23 mouse cellular contexts compared by ENCODE assay signal in genomic region chr3:126732323-126732722, GRCm38 (mm10).
A peak's percentile ranks its signal among the peaks of the same experiment; 100 is the strongest.
DNase-seq lines count a peak whose midpoint lies in the region; ATAC-seq lines count a peak whose summit lies in the region.
"Had no signal": no experiment of that assay in that cellular context is flagged by ENCODE, and none has a peak within 500 bp of the region (broad histone marks: within the 10 kb centered on the region; RNA-seq: fewer than 3 reads in every experiment).

No protein-coding gene starts in this region.

- no peak overlapping the region for H3K4me3 ChIP-seq in hindbrain, embryonic 15.5 days
- no peak overlapping the region for H3K4me3 ChIP-seq in hindbrain, embryonic 10.5 days
- no peak overlapping the region for H3K4me3 ChIP-seq in limb, embryonic 11.5 days (ENCODE audit: low read depth, low read length)
- H3K4me3 ChIP-seq in limb, embryonic 10.5 days: no peak overlapping the region
- H3K4me3 ChIP-seq in midbrain, embryonic 11.5 days (ENCODE audit: low read depth, low read length): no peak overlapping the region
- H3K4me3 ChIP-seq in midbrain, embryonic 14.5 days (replicated peaks; ENCODE audit: low read depth, low read length): no peak overlapping the region
- H3K4me3 ChIP-seq: embryonic facial prominence, embryonic 13.5 days; embryonic facial prominence, embryonic 15.5 days; erythroblast, embryonic 14.5 days; forebrain, embryonic 10.5 days; forebrain, embryonic 12.5 days had no signal

- H3K9ac ChIP-seq in hindbrain, embryonic 15.5 days: no peak overlapping the region
- no peak overlapping the region for H3K9ac ChIP-seq in limb, embryonic 11.5 days (ENCODE audit: low read length)
- H3K9ac ChIP-seq in midbrain, embryonic 11.5 days (ENCODE audit: low read length): no peak overlapping the region
- H3K9ac ChIP-seq in midbrain, embryonic 14.5 days (replicated peaks; ENCODE audit: low read length): no peak overlapping the region
- H3K9ac ChIP-seq: embryonic facial prominence, embryonic 13.5 days; embryonic facial prominence, embryonic 15.5 days; forebrain, embryonic 12.5 days had no signal

- H3K9me3 ChIP-seq in hindbrain, embryonic 15.5 days: no peaks in the 10 kb centered on the region
- H3K9me3 ChIP-seq in hindbrain, embryonic 10.5 days: no peaks in the 10 kb centered on the region
- no peaks in the 10 kb centered on the region for H3K9me3 ChIP-seq in limb, embryonic 11.5 days (ENCODE audit: control insufficient read depth, low read length)
- H3K9me3 ChIP-seq in limb, embryonic 10.5 days (replicated peaks): no peaks in the 10 kb centered on the region
- H3K9me3 ChIP-seq in midbrain, embryonic 11.5 days (ENCODE audit: control insufficient read depth, low read length): no peaks in the 10 kb centered on the region
- no peaks in the 10 kb centered on the region for H3K9me3 ChIP-seq in midbrain, embryonic 14.5 days (ENCODE audit: control insufficient read depth, low read length)
- H3K9me3 ChIP-seq: embryonic facial prominence, embryonic 13.5 days; embryonic facial prominence, embryonic 15.5 days; forebrain, embryonic 10.5 days; forebrain, embryonic 12.5 days had no signal

- no peak overlapping the region for H3K4me2 ChIP-seq in hindbrain, embryonic 15.5 days
- no peak overlapping the region for H3K4me2 ChIP-seq in limb, embryonic 11.5 days (ENCODE audit: low read depth, severe bottlenecking)
- no peak overlapping the region for H3K4me2 ChIP-seq in midbrain, embryonic 11.5 days
- no peak overlapping the region for H3K4me2 ChIP-seq in midbrain, embryonic 14.5 days (ENCODE audit: low read length)
- H3K4me2 ChIP-seq: embryonic facial prominence, embryonic 13.5 days; embryonic facial prominence, embryonic 15.5 days; forebrain, embryonic 12.5 days had no signal

- no peaks in the 10 kb centered on the region for H3K27me3 ChIP-seq in hindbrain, embryonic 15.5 days
- H3K27me3 ChIP-seq in hindbrain, embryonic 10.5 days (ENCODE audit: insufficient read depth, poor library complexity, severe bottlenecking): no peaks in the 10 kb centered on the region
- no peaks in the 10 kb centered on the region for H3K27me3 ChIP-seq in limb, embryonic 11.5 days (ENCODE audit: control insufficient read depth, insufficient read depth, low read length)
- H3K27me3 ChIP-seq in limb, embryonic 10.5 days (ENCODE audit: low read depth, poor library complexity, severe bottlenecking): no peaks in the 10 kb centered on the region
- H3K27me3 ChIP-seq in midbrain, embryonic 11.5 days (ENCODE audit: control insufficient read depth, insufficient read depth, low read length): no peaks in the 10 kb centered on the region
- no peaks in the 10 kb centered on the region for H3K27me3 ChIP-seq in midbrain, embryonic 14.5 days (ENCODE audit: control insufficient read depth, insufficient read depth, low read length)
- H3K27me3 ChIP-seq: embryonic facial prominence, embryonic 13.5 days; embryonic facial prominence, embryonic 15.5 days; forebrain, embryonic 12.5 days had no signal

- DNase-seq in hindbrain, embryonic 10.5 days (ENCODE audit: low spot score): no peak
- no peak for DNase-seq in limb, embryonic 11.5 days (ENCODE audit: low spot score)
- no peak for DNase-seq in limb, embryonic 10.5 days (ENCODE audit: low spot score)
- no peak for DNase-seq in midbrain, embryonic 11.5 days (ENCODE audit: low spot score, missing footprints)
- no peak for DNase-seq in midbrain, embryonic 14.5 days
- DNase-seq: adrenal gland, adult 2 months; adrenal gland, postnatal 10 days; adrenal gland, postnatal 25 days; cerebellum, adult 11 months; cerebellum, adult 18-20 months; cerebellum, adult 8-10 months; cerebellum, adult 9-11 months; cerebellum, postnatal 14 days; cerebellum, postnatal 36 days; embryo, embryonic 11 days had no signal

- H3K27ac ChIP-seq in hindbrain, embryonic 15.5 days (replicated peaks): no peak overlapping the region
- no peak overlapping the region for H3K27ac ChIP-seq in hindbrain, embryonic 10.5 days
- H3K27ac ChIP-seq in limb, embryonic 11.5 days (replicated peaks; ENCODE audit: low read depth, low read length): no peak overlapping the region
- no peak overlapping the region for H3K27ac ChIP-seq in limb, embryonic 10.5 days
- no peak overlapping the region for H3K27ac ChIP-seq in midbrain, embryonic 11.5 days (ENCODE audit: low read depth, low read length)
- H3K27ac ChIP-seq in midbrain, embryonic 14.5 days (replicated peaks; ENCODE audit: low read depth, low read length): no peak overlapping the region
- H3K27ac ChIP-seq: embryonic facial prominence, embryonic 13.5 days; embryonic facial prominence, embryonic 15.5 days; forebrain, embryonic 10.5 days; forebrain, embryonic 12.5 days had no signal

- WGBS in hindbrain, embryonic 15.5 days: 98% methylated on average over 2 of the region's 2 CpGs
- WGBS in hindbrain, embryonic 10.5 days: 86% methylated on average over 2 of the region's 2 CpGs
- 98% methylated on average over 2 of the region's 2 CpGs for WGBS in limb, embryonic 11.5 days
- 90% methylated on average over 2 of the region's 2 CpGs for WGBS in limb, embryonic 10.5 days
- 97% methylated on average over 2 of the region's 2 CpGs for WGBS in midbrain, embryonic 11.5 days
- 94% methylated on average over 2 of the region's 2 CpGs for WGBS in midbrain, embryonic 14.5 days

- H3K36me3 ChIP-seq in hindbrain, embryonic 15.5 days: no peaks in the 10 kb centered on the region
- H3K36me3 ChIP-seq in hindbrain, embryonic 10.5 days: no peaks in the 10 kb centered on the region
- no peaks in the 10 kb centered on the region for H3K36me3 ChIP-seq in limb, embryonic 11.5 days (ENCODE audit: control insufficient read depth, insufficient read depth, low read length)
- no peaks in the 10 kb centered on the region for H3K36me3 ChIP-seq in limb, embryonic 10.5 days
- no peaks in the 10 kb centered on the region for H3K36me3 ChIP-seq in midbrain, embryonic 11.5 days (ENCODE audit: control insufficient read depth, insufficient read depth, low read length)
- H3K36me3 ChIP-seq in midbrain, embryonic 14.5 days (ENCODE audit: control insufficient read depth, insufficient read depth, low read length): no peaks in the 10 kb centered on the region
- H3K36me3 ChIP-seq: embryonic facial prominence, embryonic 13.5 days; embryonic facial prominence, embryonic 15.5 days; forebrain, embryonic 10.5 days; forebrain, embryonic 12.5 days had no signal

- ATAC-seq in hindbrain, embryonic 15.5 days (ENCODE audit: low FRiP score, low read depth): peak; percentile 38; the same call in 1 of the 2 replicates
- ATAC-seq in limb, embryonic 11.5 days (ENCODE audit: insufficient number of reproducible peaks, low FRiP score, low TSS enrichment, low read depth): peak; percentile 51; the same call in 1 of the 2 replicates
- peak; percentile 14; the same call in 1 of the 2 replicates for ATAC-seq in midbrain, embryonic 11.5 days (ENCODE audit: low FRiP score)
- ATAC-seq in midbrain, embryonic 14.5 days (ENCODE audit: low FRiP score, low TSS enrichment): no peak
- ATAC-seq: forebrain, embryonic 14.5 days; forebrain, embryonic 16.5 days had no signal

- H3K4me1 ChIP-seq in hindbrain, embryonic 15.5 days (replicated peaks): no peaks in the 10 kb centered on the region
- H3K4me1 ChIP-seq in hindbrain, embryonic 10.5 days (replicated peaks): no peaks in the 10 kb centered on the region
- no peaks in the 10 kb centered on the region for H3K4me1 ChIP-seq in limb, embryonic 11.5 days (ENCODE audit: control insufficient read depth, insufficient read depth, low read length)
- no peaks in the 10 kb centered on the region for H3K4me1 ChIP-seq in limb, embryonic 10.5 days
- no peaks in the 10 kb centered on the region for H3K4me1 ChIP-seq in midbrain, embryonic 11.5 days (ENCODE audit: control insufficient read depth, insufficient read depth, low read length)
- no peaks in the 10 kb centered on the region for H3K4me1 ChIP-seq in midbrain, embryonic 14.5 days (ENCODE audit: control insufficient read depth, insufficient read depth, low read length)
- H3K4me1 ChIP-seq: embryonic facial prominence, embryonic 15.5 days; forebrain, embryonic 12.5 days had no signal
